Mouse (Mus musculus) gastrocnemius, postnatal 10 days (tissue): Measurements from ENCODE around the gene Gclc. TPM values are rescaled to one million over a fixed set of nuclear protein-coding genes. Genes with fewer than 3 reads are reported as not detected.

Experiments used
- total RNA-seq, 2 experiments: library from RNA; stranded (reverse); gene quantifications; 2 replicates each; pipeline ENCODE4 v1.2.3; 2021

Gclc gene
- total RNA-seq, 2 experiments from 2014 or later, result 5.0 to 7.7 TPM

Other genes with a start within 250 kb of the Gclc start
- 1 to 10 TPM; 2.6 to 3.4 TPM for gene Lrrc1, start 209.7 kb upstream of the Gclc start, total RNA-seq
- 100 to 1,000 TPM; 371 to 383 TPM for gene Klhl31, start 118.0 kb upstream of the Gclc start, total RNA-seq
- 10 to 100 TPM; 26.5 to 27.0 TPM for gene Elovl5, start 162.8 kb downstream of the Gclc start, total RNA-seq